Mouse (Mus musculus) E14TG2a.4 (cell line): Measurements from ENCODE around the gene Wbp11.

Source experiments
- CTCF ChIP-seq: conservative IDR thresholded peaks from 2 replicates; pipeline ENCODE4 v1.5.1; 2014; ENCODE audit warnings: low read length
- NANOG ChIP-seq: IDR thresholded peaks from 2 replicates; pipeline ENCODE4 v1.6.1; 2014; ENCODE audit warnings: borderline replicate concordance, low read length, mixed read lengths
- POU5F1 ChIP-seq: IDR thresholded peaks from 2 replicates; pipeline ENCODE4 v1.6.1; 2014; ENCODE audit warnings: low read length, borderline replicate concordance

DNA sequence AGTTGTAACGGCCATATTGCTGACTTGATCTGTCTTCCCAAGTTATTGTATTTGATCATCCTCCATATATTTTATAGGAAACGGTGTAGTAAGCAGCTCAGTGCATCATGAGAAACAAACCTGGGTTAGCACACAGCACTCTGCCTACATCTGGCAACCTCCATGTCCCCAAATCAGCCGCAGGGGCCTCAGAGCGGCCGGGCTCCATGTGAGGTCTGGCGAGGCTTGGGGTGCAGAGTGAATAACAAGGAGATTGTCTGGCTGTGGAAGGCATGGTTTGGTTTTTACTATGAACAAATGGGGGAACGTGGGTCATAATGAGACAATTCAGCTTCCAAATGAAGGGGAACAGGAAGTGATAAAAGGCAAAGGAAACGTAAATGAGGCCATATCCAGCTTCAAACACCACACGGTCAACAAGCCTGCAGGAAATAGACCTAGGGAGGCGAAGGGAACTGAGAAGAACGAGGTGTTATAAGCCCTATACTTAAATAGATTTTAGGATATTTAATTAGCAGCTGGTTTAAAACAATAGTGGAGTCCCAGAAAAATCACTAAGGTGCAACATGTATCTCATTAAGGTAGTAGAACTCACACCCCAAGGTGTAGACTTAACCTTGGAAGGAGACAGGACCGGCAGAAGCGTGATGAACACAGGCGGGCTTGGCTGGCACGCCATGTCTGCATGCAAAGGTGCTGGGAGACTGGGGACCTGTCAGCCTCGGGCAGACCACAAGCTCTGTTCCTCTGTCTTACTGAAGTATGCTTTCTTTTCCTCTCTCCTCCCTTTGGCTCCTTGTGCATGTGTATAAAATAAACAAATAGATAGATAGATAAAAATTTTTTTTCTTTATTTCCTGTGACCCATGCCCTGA is 34.9 kb downstream of the Wbp11 start:
- no peak for TF ChIP-seq CTCF
- TF ChIP-seq POU5F1, result no peak
- no peak for TF ChIP-seq NANOG
